Mouse (Mus musculus): ENCODE results near the gene Hspe1. TPM values are rescaled to one million over a fixed set of nuclear protein-coding genes. Genes with fewer than 3 reads are reported as not detected.
A peak's percentile ranks its signal among the peaks of the same experiment; 100 is the strongest.

Hspe1 gene
- polyA plus RNA-seq, 1 experiment = 142 TPM

GRCm38 (mm10) chr1:55079677-55080076, 8.3 kb upstream of the Hspe1 start:
- TF ChIP-seq POLR2A (IDR thresholded peaks at IDR 0.05; ENCODE audit: extremely low read depth, insufficient read depth, low read length) = no peak
- no peak for TF ChIP-seq CTCF (IDR thresholded peaks at IDR 0.05; ENCODE audit: extremely low read depth, insufficient read depth, low read length)
- Histone ChIP-seq H3K4me3 (ENCODE audit: insufficient read depth, low read length) (no peak overlapping the region), H3K4me1 (ENCODE audit: control insufficient read depth, insufficient read depth, low read length) (no peaks in the 10 kb centered on the region), H3K27ac (ENCODE audit: insufficient read depth, low read length) (no peak overlapping the region)

- H3K27ac ChIP-seq (ENCODE audit: insufficient read depth, low read length) = no peak overlapping the region
- peaks cover 2% of the 10 kb centered on the region; the same call in 1 of the 2 replicates for H3K4me1 ChIP-seq (ENCODE audit: control insufficient read depth, insufficient read depth, low read length)
- TF ChIP-seq CTCF (IDR thresholded peaks at IDR 0.05; ENCODE audit: extremely low read depth, insufficient read depth, low read length) (no peak), POLR2A (IDR thresholded peaks at IDR 0.05; ENCODE audit: extremely low read depth, insufficient read depth, low read length) (no peak)
- no peak overlapping the region for H3K4me3 ChIP-seq (ENCODE audit: insufficient read depth, low read length)
Measured at GRCm38 (mm10) chr1:55082106-55082505, 5.8 kb upstream of the Hspe1 start.

GRCm38 (mm10) chr1:55085781-55086366, 2.1 kb upstream of the Hspe1 start:
- TF ChIP-seq CTCF (IDR thresholded peaks at IDR 0.05; ENCODE audit: extremely low read depth, insufficient read depth, low read length) = no peak
- no peak for TF ChIP-seq POLR2A (IDR thresholded peaks at IDR 0.05; ENCODE audit: extremely low read depth, insufficient read depth, low read length)
- Histone ChIP-seq H3K4me3 (ENCODE audit: insufficient read depth, low read length) (no peak overlapping the region; the same call in 1 of the 2 replicates), H3K4me1 (ENCODE audit: control insufficient read depth, insufficient read depth, low read length) (peaks cover 2% of the 10 kb centered on the region; the same call in 1 of the 2 replicates), H3K27ac (ENCODE audit: insufficient read depth, low read length) (no peak overlapping the region)

DNA sequence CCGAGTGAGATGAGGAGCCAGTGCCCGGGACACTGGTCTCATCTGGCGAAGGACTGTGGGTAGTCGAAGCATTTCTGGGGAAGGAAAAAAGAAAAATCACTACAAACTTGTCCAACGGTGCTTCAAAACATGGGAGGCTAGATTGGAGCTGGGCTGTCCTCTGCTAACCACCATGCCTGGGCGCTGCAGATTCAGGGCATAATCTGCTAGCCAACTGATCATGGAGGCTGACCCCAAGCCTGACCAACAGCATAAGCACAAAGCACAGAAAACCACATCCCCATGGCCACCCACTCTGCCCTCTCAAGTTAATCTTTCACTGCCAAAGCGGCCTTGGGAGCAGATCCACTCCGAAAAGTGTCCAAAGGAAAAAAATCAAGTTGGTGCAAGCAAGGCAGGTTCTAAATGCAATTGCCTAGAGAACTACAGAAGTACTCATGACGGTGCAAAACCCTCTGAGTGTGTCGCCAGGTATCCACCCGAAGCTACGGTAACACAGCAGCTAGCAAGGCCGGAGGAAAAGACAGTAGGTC, 998 bp upstream of the Hspe1 start:
- Histone ChIP-seq H3K27ac (ENCODE audit: insufficient read depth, low read length) (peak overlapping the region; percentile 98; the same call in 1 of the 2 replicates), H3K4me3 (ENCODE audit: insufficient read depth, low read length) (peak overlapping the region; percentile 96), H3K4me1 (ENCODE audit: control insufficient read depth, insufficient read depth, low read length) (peaks cover 2% of the 10 kb centered on the region; the same call in 1 of the 2 replicates)
- TF ChIP-seq POLR2A (IDR thresholded peaks at IDR 0.05; ENCODE audit: extremely low read depth, insufficient read depth, low read length) (no peak), CTCF (IDR thresholded peaks at IDR 0.05; ENCODE audit: extremely low read depth, insufficient read depth, low read length) (no peak)

- Histone ChIP-seq H3K27ac (ENCODE audit: insufficient read depth, low read length) (peak overlapping the region; percentile 98), H3K4me1 (ENCODE audit: control insufficient read depth, insufficient read depth, low read length) (peaks cover 2% of the 10 kb centered on the region; the same call in 1 of the 2 replicates), H3K4me3 (ENCODE audit: insufficient read depth, low read length) (peak overlapping the region; percentile 96)
- TF ChIP-seq CTCF (IDR thresholded peaks at IDR 0.05; ENCODE audit: extremely low read depth, insufficient read depth, low read length) (no peak), POLR2A (IDR thresholded peaks at IDR 0.05; ENCODE audit: extremely low read depth, insufficient read depth, low read length) (0 out of 2 replicates have a peak, but pooled peaks have one; percentile 42)
Measured at GRCm38 (mm10) chr1:55087401-55087904, 479 bp upstream of the Hspe1 start.

DNA sequence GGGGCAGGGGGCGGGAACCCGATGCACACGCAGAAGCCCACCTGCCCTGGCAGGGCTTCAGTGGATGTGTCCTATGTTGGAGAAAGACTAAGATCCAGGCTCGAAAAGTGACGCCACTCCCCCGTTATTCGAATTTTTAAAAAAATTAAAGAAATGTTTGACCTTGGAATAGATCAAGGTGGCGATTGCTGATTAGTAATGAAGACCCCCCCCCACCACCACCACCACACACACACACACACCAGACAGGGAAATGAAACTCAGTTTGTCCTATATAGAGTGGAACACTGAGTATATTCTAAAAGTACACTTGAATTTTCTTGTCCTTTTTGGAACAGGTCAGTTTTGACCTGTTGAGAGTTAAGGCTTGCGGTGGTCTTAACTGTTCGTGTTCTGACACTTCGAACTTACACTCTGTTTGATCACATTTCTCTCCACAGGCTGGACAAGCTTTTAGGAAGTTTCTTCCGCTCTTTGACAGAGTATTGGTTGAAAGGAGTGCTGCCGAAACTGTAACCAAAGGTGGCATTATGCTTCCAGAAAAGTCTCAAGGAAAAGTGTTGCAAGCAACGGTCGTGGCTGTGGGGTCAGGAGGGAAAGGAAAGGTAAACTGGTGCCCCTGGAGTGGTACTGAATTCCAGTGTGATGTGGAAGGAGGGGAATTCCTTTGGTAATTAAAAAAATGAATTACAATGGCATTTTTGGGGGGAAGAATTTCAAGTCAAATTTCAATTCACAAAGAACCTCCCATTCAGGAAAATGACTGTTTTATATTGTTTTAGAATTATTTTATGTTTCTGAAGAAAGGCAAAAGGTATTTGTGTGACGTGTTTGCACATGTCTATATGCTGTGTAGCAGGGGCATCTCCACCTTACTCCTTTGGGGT, 922 bp downstream of the Hspe1 start:
- Histone ChIP-seq H3K4me1 (ENCODE audit: control insufficient read depth, insufficient read depth, low read length) (peaks cover 2% of the 10 kb centered on the region; the same call in 1 of the 2 replicates), H3K4me3 (ENCODE audit: insufficient read depth, low read length) (peak overlapping the region; percentile 96), H3K27ac (ENCODE audit: insufficient read depth, low read length) (peak overlapping the region; percentile 93)
- TF ChIP-seq POLR2A (IDR thresholded peaks at IDR 0.05; ENCODE audit: extremely low read depth, insufficient read depth, low read length) (no peak), CTCF (IDR thresholded peaks at IDR 0.05; ENCODE audit: extremely low read depth, insufficient read depth, low read length) (no peak)

DNA sequence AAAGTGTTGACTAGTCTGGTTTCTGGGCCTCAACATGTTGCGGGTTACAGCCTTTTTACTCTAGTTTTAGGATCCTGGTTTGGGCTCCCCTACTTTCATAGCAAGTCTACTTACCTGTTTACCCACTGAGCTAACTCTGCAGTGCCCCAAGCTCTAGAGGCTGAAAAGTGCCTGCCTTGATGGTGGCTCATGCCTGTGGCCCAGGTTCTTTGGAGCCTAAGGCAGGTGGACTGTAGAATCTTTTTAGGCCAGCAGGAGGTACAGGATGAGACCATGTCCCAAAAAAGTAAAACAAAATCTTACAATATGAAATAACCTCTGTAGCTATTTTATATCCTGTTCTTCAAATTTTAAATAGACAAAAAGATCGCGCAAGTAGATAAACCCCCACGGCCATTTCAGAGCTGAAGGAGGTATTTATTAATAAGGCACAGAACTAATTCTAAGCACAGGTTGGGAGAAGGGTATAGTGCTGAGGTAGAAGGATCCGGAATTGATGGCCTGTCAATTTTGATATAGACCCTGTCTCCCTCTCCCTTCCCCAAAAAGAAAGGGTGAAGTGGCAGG, 1.6 kb downstream of the Hspe1 start:
- Histone ChIP-seq H3K4me3 (ENCODE audit: insufficient read depth, low read length) (peak overlapping the region; percentile 6; the same call in 1 of the 2 replicates), H3K4me1 (ENCODE audit: control insufficient read depth, insufficient read depth, low read length) (peaks cover 2% of the 10 kb centered on the region; the same call in 1 of the 2 replicates), H3K27ac (ENCODE audit: insufficient read depth, low read length) (peak overlapping the region; percentile 25; the same call in 1 of the 2 replicates)
- TF ChIP-seq CTCF (IDR thresholded peaks at IDR 0.05; ENCODE audit: extremely low read depth, insufficient read depth, low read length) (no peak), POLR2A (IDR thresholded peaks at IDR 0.05; ENCODE audit: extremely low read depth, insufficient read depth, low read length) (no peak)

DNA sequence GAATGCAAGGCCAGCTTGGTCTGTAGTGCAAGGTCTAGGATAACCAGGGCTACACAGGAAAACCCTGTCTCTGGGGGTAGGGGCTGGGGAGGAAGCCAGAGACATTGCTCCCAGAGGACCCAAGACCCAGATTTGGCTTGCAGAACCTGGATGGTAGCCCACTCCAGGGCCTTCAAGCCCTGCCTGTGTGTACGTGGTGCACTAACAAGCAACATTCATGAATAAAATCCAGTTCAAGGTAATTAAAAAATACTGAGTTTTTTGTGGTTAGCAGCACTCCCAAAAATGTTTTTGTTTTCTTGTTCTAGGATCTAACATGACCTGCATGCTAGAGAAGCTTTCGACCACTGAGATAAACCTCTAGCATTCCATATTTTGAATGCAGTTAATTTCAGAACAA, 4.1 kb downstream of the Hspe1 start:
- H3K4me1 ChIP-seq (ENCODE audit: control insufficient read depth, insufficient read depth, low read length) = no peaks in the 10 kb centered on the region
- no peak overlapping the region for H3K27ac ChIP-seq (ENCODE audit: insufficient read depth, low read length)
- no peak overlapping the region for H3K4me3 ChIP-seq (ENCODE audit: insufficient read depth, low read length)
- no peak for TF ChIP-seq CTCF (IDR thresholded peaks at IDR 0.05; ENCODE audit: extremely low read depth, insufficient read depth, low read length)
- no peak for TF ChIP-seq POLR2A (IDR thresholded peaks at IDR 0.05; ENCODE audit: extremely low read depth, insufficient read depth, low read length)

GRCm38 (mm10) chr1:55092469-55092868, 4.5 kb downstream of the Hspe1 start:
- Histone ChIP-seq H3K4me3 (ENCODE audit: insufficient read depth, low read length) (no peak overlapping the region), H3K4me1 (ENCODE audit: control insufficient read depth, insufficient read depth, low read length) (no peaks in the 10 kb centered on the region), H3K27ac (ENCODE audit: insufficient read depth, low read length) (no peak overlapping the region)
- TF ChIP-seq CTCF (IDR thresholded peaks at IDR 0.05; ENCODE audit: extremely low read depth, insufficient read depth, low read length) (no peak), POLR2A (IDR thresholded peaks at IDR 0.05; ENCODE audit: extremely low read depth, insufficient read depth, low read length) (no peak)

Measured in cortical plate, adult 2 months (tissue).